Mouse (Mus musculus): ENCODE results near the gene Ccn1. TPM values are rescaled to one million over a fixed set of nuclear protein-coding genes. Genes with fewer than 3 reads are reported as not detected.
A peak's percentile ranks its signal among the peaks of the same experiment; 100 is the strongest.

Ccn1 gene
- total RNA-seq, 2 experiments from 2014 or later: 1.9 TPM; not detected in 1

DNA sequence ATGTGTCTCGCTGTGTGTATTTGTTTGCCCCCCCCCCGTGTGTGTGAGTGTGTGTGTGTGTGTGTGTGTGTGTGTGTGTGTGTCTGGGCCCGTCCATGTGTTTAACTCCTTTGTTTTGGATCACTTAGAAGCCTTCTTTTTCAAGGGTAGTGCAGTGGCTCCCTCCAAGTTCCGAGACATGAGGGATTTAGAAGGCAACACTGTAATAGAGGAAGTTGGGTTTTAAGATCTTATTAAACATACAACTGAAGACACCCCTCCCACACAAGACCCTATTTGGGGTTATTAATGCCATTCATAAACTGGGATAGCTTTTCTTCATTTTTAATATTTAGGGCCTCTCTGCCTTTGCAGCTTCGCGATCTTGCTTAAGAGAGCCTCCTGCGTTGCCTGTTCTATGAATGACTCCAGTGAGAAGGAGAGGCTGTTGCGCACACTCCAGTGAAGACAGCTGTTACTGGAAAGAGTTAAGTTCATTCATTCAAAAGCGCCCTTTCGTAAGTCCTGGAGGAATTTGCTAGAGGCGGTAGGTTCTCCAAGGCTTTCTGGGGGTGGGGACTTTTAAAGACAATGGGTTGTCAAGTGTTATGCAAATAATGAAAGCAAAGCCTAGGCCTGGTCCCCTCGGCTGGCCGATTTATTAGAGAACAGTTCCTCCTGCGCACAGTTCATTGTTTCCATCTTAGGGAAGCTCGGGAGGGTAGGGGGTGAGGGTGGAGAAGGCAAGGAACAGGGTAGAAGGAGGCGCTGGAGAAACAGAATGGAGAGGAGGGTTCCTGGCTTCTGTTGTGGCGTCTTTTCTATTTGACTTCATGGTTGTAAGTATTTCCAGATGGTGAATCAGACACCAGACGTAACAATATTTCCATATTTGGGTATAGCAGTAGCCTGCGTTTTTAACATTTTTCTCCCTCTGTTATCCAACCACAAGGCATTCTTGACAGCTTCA is 1.5 kb upstream of the Ccn1 start:
- no peak for ATAC-seq (replicated peaks; ENCODE audit: low FRiP score, low TSS enrichment, poor library complexity, severe bottlenecking)

DNA sequence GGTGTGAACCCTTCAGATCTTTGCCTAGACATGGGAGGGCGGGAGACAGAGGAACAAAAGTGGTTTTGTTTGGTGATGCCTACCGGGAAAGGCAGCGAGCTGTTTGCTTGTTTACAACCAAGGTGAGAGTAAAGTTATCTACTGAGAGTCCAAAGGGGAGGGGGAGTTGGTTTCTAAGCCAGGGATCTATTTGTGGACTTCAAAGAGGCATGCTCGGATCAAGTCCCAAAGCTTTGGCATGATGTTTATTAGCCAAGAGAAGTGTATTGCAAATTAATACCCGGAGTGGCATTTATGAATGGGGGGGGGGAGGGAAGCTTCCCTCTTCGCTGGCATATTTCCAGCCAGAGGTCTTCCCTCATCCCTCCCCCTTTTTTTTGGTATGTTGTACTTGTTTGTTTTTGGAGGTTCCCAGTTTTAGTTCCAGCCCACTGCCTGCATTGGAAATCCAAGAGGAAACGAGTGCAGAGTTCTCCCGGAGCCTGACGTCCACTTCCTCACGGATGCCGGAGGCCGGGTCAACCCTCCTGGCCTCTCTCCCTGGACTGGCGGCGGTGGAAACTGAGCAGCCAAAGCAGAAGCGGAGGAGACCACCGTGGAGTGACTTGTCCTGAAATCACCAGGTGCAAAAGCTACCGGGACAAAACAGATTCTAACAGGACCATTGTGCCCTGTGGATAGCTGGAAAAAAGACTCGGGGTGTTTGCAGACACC is 674 bp upstream of the Ccn1 start:
- no peak for ATAC-seq (replicated peaks; ENCODE audit: low FRiP score, low TSS enrichment, poor library complexity, severe bottlenecking)

DNA sequence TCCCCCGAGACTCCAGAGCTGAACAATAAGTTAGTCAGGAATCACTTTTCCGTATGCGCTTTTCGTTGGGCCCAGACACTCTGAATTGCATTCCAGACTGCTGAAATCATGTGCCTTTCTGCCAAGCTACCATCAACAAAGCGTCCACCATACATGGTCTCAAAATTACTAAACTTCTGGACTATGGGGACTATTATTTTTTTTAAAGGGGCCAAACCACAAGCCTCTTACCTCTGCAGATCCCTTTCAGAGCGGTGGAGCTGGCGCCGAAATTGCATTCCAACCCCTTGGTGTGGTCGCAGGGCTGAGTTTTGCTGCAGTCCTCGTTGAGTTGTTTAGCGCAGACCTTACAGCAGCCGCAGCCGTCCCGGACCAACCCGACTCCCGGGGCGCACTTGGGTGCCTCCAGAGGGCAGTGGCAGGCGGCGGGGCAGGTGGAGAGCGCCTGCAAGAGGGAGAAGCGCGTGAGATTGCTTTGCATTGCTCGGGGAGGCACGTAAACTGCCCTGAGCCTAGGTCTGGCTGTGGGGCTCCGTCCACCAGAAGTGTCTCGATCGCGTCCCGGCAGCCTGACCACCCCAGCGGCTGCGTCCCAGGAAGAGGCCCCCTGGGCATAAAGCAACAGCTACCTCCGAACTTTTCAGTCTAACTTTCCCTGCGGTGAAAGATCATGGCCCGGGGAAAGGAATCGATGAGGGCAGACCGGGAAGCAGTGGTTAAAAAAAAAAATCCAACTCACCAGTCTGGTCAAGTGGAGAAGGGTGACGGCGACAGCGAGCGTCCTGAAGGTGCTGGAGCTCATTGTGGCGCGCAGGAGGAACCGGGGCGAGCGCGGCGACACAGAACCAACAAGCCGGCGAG is 560 bp downstream of the Ccn1 start:
- no peak for ATAC-seq (replicated peaks; ENCODE audit: low FRiP score, low TSS enrichment, poor library complexity, severe bottlenecking)

DNA sequence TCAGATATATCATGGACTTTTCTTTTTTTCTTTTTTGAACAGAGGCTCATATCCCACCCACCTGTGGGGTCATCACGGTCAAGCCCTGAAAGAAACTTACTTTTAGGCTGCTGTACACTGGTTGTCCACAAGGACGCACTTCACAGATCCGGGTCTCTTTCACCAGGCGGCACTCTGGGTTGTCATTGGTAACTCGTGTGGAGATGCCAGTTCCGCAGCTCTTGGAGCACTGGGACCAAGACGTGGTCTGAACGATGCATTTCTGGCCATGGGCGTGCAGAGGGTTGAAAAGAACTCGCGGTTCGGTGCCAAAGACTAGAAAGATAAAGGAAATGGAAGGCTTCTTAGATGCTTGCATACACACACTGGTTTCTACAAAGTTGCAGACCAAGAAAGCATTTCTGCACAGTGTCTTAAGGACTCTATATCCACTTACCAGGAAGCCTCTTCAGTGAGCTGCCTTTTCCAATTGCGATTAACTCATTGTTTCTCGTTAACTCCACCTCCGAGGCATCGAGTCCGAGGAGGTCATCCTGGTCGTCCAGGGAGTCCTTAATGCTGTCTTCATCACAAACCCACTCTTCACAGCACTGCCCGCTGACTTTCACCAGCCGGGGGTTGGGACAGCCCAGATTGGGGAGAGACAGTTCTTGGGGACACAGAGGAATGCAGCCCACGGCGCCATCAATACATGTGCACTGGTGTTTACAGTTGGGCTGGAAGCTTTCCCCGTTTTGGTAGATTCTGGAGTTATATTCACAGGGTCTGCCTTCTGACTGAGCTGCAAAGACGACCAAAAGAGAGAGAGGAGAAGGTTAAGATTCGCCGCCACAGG is 1.5 kb downstream of the Ccn1 start:
- ATAC-seq (replicated peaks; ENCODE audit: low FRiP score, low TSS enrichment, poor library complexity, severe bottlenecking): peak; percentile 43

DNA sequence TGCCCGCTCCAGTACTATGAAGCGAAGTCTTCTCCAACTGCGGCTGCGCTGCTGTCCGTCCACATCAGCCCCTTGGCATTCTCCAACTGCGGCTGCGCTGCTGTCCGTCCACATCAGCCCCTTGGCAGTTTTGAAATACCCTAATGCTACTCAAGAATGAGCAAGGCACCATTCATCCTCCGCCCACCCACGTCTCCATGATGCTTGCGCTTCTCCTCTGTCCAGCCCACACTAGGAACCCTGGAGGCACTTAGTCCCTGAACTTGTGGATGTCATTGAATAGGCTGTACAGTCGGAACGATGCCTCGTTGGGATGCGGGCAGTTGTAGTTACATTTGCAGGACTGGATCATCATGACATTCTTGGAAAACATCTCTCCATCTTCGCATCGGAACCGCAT is 2.4 kb downstream of the Ccn1 start:
- ATAC-seq (replicated peaks; ENCODE audit: low FRiP score, low TSS enrichment, poor library complexity, severe bottlenecking): no peak

DNA sequence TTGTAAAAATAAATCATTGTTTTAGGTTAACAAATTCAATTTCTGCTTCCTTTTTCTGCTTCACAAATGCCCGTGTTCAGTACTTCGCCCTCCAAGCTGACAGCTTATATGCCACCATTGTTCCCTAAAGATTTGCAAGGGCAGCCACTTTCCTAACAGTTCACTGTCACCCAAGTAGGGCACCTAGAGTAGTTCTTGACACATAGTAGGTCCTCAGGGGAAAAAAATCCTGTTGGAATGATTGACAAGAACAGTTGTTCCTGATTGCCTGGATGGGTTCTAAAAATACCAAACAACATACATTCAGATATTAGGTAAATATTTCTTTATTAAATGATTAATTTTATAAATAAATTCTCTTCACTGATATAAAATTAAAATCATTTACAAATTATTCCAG is 3.1 kb downstream of the Ccn1 start:
- no peak for ATAC-seq (replicated peaks; ENCODE audit: low FRiP score, low TSS enrichment, poor library complexity, severe bottlenecking)

DNA sequence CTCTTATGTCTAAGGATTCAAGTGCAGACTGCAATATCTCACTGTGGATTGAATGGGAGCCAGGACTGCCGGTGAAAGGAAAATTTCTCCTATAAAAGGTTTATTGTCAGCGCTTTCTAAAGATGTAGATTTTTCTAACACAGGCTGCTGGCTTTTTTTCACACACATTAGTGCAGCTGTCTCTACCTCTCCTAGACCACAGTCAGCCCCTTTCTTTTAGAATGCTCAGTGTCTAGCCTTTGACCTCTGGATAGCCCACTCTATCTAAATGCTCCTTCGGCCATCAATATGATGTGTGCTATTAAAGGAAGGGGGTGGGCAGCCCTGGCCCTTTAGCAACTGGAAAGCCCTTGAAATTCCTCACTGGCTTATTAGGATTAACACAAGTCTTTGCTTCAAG is 3.8 kb downstream of the Ccn1 start:
- no peak for ATAC-seq (replicated peaks; ENCODE audit: low FRiP score, low TSS enrichment, poor library complexity, severe bottlenecking)

DNA sequence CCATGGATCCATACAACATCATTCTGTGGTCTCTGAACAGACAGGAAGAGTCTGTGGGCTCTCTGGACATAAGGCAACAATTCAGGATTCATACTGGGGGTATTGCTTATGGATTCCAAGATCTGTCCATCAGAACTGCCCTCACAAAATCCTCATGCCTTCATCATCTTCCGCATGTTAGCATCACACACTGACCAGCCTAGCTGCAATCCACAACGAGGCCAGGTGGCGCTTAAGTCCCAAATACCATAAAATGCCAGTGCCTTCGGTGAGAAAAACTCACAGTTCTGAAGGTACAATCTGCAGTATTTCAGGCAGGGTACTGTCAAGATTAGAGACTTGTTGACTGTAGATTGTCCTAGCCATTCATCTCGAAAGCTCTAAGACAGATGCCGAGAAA is 4.3 kb downstream of the Ccn1 start:
- no peak for ATAC-seq (replicated peaks; ENCODE audit: low FRiP score, low TSS enrichment, poor library complexity, severe bottlenecking)

DNA sequence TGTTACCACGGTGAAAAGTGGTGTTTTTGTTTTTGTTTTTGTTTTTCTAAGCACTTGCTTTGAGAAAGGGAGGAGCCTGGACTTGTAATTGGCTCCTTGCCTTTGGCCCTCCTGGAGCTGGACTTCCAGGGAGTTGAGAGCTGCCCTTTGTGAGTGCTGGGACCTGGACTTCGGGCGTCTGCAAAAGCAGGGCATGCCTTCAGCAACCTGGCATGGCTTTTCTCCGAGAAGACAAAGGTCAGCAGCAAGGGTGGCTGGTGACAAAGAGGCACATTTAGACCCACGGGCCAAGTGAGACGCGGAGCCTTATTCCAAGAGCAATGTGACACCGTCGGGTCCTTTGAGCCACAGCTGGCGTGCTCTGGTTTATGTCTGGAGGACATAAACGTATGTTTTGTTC is 6.9 kb downstream of the Ccn1 start:
- ATAC-seq (replicated peaks; ENCODE audit: low FRiP score, low TSS enrichment, poor library complexity, severe bottlenecking): no peak

DNA sequence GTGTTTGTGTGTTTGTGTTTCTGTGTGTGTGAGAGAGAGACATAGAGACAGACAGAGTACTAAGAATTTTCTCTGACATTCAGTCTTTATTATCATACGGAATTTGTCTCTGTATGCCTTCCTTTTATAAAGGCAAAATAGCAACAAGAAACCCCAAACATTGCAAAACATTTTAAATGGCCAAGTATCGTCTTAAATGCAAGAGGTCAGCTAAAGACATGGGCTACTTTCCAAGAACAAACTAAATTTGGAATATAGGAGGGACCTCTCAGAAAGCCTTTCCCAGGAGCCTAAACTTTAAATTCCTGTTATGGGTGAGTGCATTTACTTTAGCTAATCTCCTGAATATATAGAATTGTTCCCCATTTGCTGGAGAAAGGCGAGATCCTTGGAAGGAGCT is 7.9 kb downstream of the Ccn1 start:
- ATAC-seq (replicated peaks; ENCODE audit: low FRiP score, low TSS enrichment, poor library complexity, severe bottlenecking): no peak

DNA sequence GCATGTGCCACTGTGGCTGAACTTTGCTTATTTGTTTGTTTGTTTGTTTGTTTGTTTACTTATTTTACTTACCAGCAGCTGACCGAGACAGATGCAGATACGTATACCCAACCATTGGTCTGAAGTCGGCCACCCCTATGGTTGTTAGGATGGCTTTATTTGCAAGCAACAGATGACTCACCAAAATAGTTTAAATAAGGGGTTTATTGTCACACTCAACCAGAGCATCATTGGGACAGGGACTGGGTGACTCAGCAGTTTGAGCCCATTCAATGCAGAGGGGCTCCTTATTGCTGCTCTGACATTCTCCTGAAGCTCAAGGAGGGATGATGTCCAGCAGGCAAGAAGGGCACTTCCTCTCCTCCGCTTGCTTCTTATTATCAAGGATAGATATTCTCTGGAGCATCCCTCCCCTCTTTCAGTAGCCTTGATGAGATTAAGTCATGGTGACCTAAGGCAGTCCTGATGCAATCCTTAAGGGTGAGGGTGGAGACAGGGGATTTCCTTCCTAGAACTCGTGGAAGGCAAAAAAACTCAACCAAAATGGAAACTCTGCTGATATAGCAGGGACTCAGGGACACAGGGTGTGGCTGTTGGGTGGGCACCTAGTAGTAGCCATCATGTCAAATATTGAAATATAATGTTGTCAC is 8.6 kb downstream of the Ccn1 start:
- no peak for ATAC-seq (replicated peaks; ENCODE audit: low FRiP score, low TSS enrichment, poor library complexity, severe bottlenecking)

DNA sequence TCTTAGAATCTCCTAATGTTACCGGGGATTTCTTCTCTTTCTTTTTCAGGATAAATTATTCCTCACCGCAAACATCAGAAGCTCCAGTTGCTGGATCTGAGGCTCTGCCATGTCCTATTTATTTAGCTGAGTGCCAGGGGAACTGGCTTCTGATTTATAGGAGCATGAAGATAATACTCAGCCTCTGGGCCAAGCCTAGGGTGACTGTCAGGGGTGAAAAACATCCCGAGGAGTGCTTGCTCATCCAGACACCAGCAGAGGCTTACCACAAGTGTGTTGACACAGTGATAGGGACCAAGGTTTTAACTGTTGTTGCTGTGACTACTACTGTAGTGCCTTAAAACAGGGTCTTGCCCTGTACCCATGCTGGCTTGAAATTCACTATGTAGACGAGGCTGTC is 9.2 kb downstream of the Ccn1 start:
- no peak for ATAC-seq (replicated peaks; ENCODE audit: low FRiP score, low TSS enrichment, poor library complexity, severe bottlenecking)

DNA sequence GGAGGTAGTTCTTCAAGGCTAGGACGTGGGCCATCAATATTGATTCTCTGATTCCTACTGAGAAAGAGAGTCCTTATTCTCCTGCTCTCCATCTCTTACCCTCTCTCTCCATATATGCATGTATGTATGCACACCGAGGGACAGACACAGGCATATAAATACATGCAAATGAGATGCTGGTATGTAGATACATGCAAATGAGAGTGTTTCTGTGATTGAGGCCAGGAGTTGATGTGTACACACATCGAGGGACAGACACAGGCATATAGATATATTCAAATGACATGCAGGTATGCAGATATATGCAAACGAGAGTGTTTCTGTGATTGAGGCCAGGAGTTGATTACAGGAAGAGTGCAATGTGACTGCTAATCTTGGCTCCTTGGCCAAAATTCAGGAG is 9.6 kb downstream of the Ccn1 start:
- ATAC-seq (replicated peaks; ENCODE audit: low FRiP score, low TSS enrichment, poor library complexity, severe bottlenecking): no peak

DNA sequence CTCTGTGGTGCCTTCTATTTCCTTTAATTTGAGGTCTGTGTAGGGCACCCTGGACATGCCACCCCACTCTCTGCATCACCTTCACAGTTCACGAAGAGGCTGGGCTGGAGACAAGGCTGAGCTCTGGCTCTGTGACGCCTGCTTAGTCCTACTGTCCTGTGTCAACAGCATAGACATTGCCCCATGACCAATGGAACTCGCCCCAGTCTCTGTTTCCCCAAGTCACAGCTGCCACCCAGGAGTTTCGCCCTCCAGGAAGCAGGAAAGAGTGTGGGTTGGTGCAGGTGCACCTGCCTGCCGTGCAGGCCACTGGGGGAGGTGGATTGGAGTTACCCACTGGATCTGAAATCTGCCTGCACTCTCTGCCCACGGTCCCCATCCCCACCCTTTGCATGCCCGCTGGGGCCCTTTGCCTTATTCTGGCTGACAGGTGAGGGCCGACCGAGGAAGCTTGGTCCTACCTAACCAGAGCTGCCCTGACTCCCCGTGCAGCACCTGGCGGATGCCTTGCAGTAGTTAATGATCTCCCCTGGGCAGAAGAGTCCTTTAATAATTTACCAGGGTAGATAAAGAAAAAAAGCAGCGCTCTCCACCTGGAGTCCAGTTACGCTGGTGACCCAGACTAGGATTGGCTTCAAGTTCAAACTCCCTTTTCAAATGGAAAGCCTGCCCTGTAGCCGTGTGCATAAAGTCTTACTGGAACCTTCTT is 15.6 kb downstream of the Ccn1 start:
- ATAC-seq (replicated peaks; ENCODE audit: low FRiP score, low TSS enrichment, poor library complexity, severe bottlenecking): no peak

DNA sequence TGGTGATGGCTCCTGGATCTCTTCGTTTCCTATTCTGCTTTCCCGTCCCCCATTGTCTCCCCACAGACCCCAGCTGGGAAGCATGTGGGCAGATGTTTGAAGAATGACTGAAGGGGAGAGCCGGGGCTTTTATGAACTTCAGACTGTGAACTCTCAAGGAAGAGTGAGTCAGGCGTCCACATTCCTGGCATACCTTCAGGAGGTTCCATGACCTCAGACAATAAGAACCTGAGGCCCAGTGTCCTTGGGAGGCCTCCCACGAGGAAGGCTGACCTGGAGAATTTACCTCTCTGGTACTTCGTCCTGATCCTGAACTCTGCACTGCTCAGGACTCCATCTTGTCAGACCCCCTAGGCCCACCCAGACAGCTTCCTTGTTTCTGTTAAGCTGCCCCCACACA is 16.9 kb downstream of the Ccn1 start:
- no peak for ATAC-seq (replicated peaks; ENCODE audit: low FRiP score, low TSS enrichment, poor library complexity, severe bottlenecking)

DNA sequence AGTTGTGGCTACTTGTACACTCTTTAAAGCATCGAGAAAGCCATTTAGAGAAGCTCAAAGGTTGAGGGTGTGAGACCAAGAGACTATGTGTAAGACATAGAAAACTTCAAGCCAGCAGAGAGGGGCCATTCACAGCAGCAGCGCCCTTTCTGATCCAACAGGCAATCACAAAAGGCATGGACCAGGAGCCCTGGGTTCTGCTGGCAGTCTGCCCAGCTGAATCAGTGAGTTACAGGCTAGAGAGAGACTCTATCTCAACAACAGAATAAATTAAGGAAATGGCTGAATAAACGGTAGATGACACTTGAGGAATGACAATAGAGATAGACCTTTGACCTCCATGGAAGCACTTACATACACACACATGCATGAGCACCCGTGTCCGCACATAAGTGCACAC is 21.1 kb downstream of the Ccn1 start:
- no peak for ATAC-seq (replicated peaks; ENCODE audit: low FRiP score, low TSS enrichment, poor library complexity, severe bottlenecking)

DNA sequence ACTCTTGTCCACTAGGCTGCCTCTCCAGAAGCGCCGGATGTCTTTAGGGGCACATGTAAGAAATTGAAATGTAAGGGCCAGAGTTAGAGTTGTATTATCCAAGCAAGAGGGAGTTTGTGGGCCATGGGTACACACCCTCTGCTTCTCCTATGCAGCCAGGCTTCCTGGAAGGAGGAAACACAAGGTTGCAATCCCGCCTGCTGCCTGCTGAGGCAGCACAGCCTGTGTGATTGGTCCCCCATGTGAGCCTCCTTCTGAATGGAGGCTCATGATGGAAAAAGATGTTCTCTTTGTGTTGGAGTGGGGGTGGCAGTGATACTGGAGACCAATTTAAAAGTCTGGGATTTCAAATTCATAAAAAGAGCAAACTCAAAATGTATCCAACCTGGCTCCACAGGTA is 22.0 kb downstream of the Ccn1 start:
- ATAC-seq (replicated peaks; ENCODE audit: low FRiP score, low TSS enrichment, poor library complexity, severe bottlenecking): peak; percentile 85

DNA sequence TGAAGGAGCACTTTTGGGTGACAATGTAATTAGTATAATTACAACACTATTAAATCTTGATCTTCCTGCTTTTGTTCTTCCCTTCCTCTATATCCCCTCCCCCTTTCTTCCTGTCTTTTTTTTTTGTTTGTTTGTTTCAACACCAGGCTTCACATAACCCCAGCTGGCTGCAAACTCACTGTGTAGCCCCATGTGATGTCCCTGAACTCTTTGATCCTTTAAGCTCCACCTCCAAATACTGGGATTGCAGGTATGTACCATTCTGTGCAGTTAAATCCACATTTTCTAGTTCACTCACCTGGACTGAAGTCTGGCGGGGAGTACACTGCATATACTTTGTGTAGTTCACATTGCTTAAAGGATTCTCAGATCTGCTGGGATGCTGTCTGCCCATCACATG is 23.7 kb downstream of the Ccn1 start:
- ATAC-seq (replicated peaks; ENCODE audit: low FRiP score, low TSS enrichment, poor library complexity, severe bottlenecking): no peak
